Mouse (Mus musculus) lung, postnatal 0 days (tissue): ENCODE measurements at regions not wholly inside any gene's neighbourhood (a gene's known extent, or its start where the extent isn't known, plus 50 kb on each side); places are given as distances from the start of the nearest gene placed in this dataset.

Experiments used
- CTCF ChIP-seq: IDR thresholded peaks from 2 replicates; pipeline ENCODE4 v1.5.1; 2016; ENCODE audit warnings: antibody characterized with exemption, mild to moderate bottlenecking
- EP300 ChIP-seq: IDR thresholded peaks from 2 replicates; pipeline ENCODE4 v1.6.1; 2016; ENCODE audit warnings: antibody characterized with exemption, mild to moderate bottlenecking, control low read depth

DNA sequence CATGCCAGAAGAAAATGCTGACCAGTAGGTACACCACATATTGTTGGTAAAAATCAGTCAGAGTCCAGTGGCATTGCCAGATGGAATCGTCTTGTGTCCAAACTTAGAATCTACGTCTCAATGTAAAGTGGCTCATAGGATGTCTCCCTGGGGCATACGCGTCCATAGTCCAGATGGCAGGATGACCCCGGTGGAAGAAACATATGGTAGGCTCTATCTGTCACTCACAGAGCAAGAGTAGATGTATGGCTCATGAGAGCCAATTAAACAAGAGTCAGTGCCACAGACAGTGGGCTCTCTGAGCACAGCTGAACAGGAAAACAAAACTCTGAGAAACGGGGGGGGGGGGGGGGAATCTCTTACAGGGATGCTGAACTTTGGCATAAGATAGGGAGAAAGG, 187.3 kb downstream of the Enc1 start:
- TF ChIP-seq CTCF (no peak), EP300 (no peak)
